Mouse (Mus musculus) midbrain, embryonic 13.5 days (tissue): ENCODE data around the gene Rtp4. TPM values are rescaled to one million over a fixed set of nuclear protein-coding genes. Genes with fewer than 3 reads are reported as not detected.

ENCODE experiments used
- ATAC-seq: fragments of 200-750 bp; cut with Nextera tagmentation; 2 replicates; pipeline ENCODE4 v1.8.0; 2017; ENCODE audit warnings: mild to moderate bottlenecking, moderate TSS enrichment, moderate library complexity
- H3K27ac ChIP-seq: fragments of 300-500 bp; sonication (generic); 2 replicates; pipeline ENCODE4 v1.5.1; 2015; ENCODE audit warnings: inconsistent platforms, mild to moderate bottlenecking, moderate library complexity
- H3K27me3 ChIP-seq: fragments of 300-500 bp; sonication (generic); 2 replicates; pipeline ENCODE4 v1.6.1; 2015; ENCODE audit warnings: mild to moderate bottlenecking, inconsistent platforms
- H3K36me3 ChIP-seq: fragments of 300-500 bp; sonication (generic); 2 replicates; pipeline ENCODE4 v1.6.1; 2015; ENCODE audit warnings: mild to moderate bottlenecking, inconsistent platforms
- H3K4me1 ChIP-seq: fragments of 300-500 bp; sonication (generic); replicated peaks from 2 replicates; pipeline ENCODE4 v1.6.1; 2015; ENCODE audit warnings: inconsistent platforms
- H3K4me2 ChIP-seq: fragments of 300-500 bp; sonication (generic); replicated peaks from 2 replicates; pipeline ENCODE4 v1.6.1; 2015; ENCODE audit warnings: moderate library complexity, mild to moderate bottlenecking, inconsistent platforms
- H3K4me3 ChIP-seq: fragments of 300-500 bp; sonication (generic); replicated peaks from 2 replicates; pipeline ENCODE4 v1.5.1; 2015; ENCODE audit warnings: mild to moderate bottlenecking, inconsistent platforms
- H3K9ac ChIP-seq: fragments of 300-500 bp; sonication (generic); replicated peaks from 2 replicates; pipeline ENCODE4 v1.6.1; 2015; ENCODE audit warnings: mild to moderate bottlenecking, inconsistent platforms
- H3K9me3 ChIP-seq: fragments of 300-500 bp; sonication (generic); 2 replicates; pipeline ENCODE4 v1.6.1; 2016; ENCODE audit warnings: mild to moderate bottlenecking, inconsistent platforms
- WGBS: fragments of 180-500 bp; shearing (Covaris S2); methylation state at CpG from one replicate; pipeline ENCODE4 v1.1.7; 2015; 5-methylcytosine and 5-hydroxymethylcytosine counted together
- polyA plus RNA-seq: library from polyadenylated mRNA; unstranded; fragments of >200 nt; fragmentation: Nextera tagmentation; extraction: Ambion mirVana; gene quantifications from 2 replicates; pipeline ENCODE4 v1.2.1, GENCODE M21; 2015

Gene Rtp4
- 2.0 and 3.4 TPM in 2 replicates for polyA plus RNA-seq

- Histone ChIP-seq H3K9ac (peak within 1 kb of the TSS; percentile 79), H3K27me3 (no peaks in the 10 kb centered on the region), H3K9me3 (no peaks in the 10 kb centered on the region), H3K36me3 (no peaks in the 10 kb centered on the region), H3K27ac (peak within 1 kb of the TSS; percentile 92), H3K4me2 (peak within 1 kb of the TSS; percentile 70), H3K4me3 (peak within 1 kb of the TSS; percentile 53), H3K4me1 (peaks cover 79% of the 10 kb centered on the region)
- WGBS: under 1% methylated on average over 12 of the region's 12 CpGs
- peak; percentile 89 for ATAC-seq
Measured at GRCm38 (mm10) chr16:23520235-23520871, at the start of gene Rtp4, which contains the start of gene Masp1. Gene Rtp4, plus strand, starts transcription at chr16:23520291. Gene Masp1, minus strand, starts transcription at chr16:23520815.

GRCm38 (mm10) chr16:23471551-23471950, 48.5 kb upstream of the Rtp4 start:
- Histone ChIP-seq H3K27ac (no peak overlapping the region), H3K27me3 (no peaks in the 10 kb centered on the region), H3K9ac (no peak overlapping the region), H3K4me2 (no peak overlapping the region), H3K4me1 (no peaks in the 10 kb centered on the region), H3K9me3 (no peaks in the 10 kb centered on the region), H3K36me3 (peaks cover 48% of the 10 kb centered on the region), H3K4me3 (no peak overlapping the region)
- WGBS: 98% methylated on average over 6 of the region's 6 CpGs
- no peak for ATAC-seq

GRCm38 (mm10) chr16:23472046-23472445, 48.0 kb upstream of the Rtp4 start:
- H3K4me1 ChIP-seq: no peaks in the 10 kb centered on the region
- no peak overlapping the region for H3K4me3 ChIP-seq
- H3K9ac ChIP-seq: no peak overlapping the region
- H3K4me2 ChIP-seq: no peak overlapping the region
- no peaks in the 10 kb centered on the region for H3K9me3 ChIP-seq
- peaks cover 48% of the 10 kb centered on the region for H3K36me3 ChIP-seq
- H3K27ac ChIP-seq: no peak overlapping the region
- ATAC-seq: no peak
- 82% methylated on average over 3 of the region's 3 CpGs for WGBS
- H3K27me3 ChIP-seq: no peaks in the 10 kb centered on the region

- Histone ChIP-seq H3K9ac (no peak overlapping the region), H3K4me3 (no peak overlapping the region), H3K4me2 (no peak overlapping the region), H3K36me3 (peaks cover 31% of the 10 kb centered on the region), H3K9me3 (no peaks in the 10 kb centered on the region), H3K27ac (no peak overlapping the region), H3K4me1 (no peaks in the 10 kb centered on the region), H3K27me3 (no peaks in the 10 kb centered on the region)
- ATAC-seq: no peak
- WGBS: 94% methylated on average over 4 of the region's 4 CpGs
Measured at GRCm38 (mm10) chr16:23475651-23476050, 44.4 kb upstream of the Rtp4 start.

- H3K4me2 ChIP-seq: no peak overlapping the region
- no peak overlapping the region for H3K9ac ChIP-seq
Measured at GRCm38 (mm10) chr16:23476598-23476997, 43.5 kb upstream of the Rtp4 start.

GRCm38 (mm10) chr16:23479872-23480603, 40.1 kb upstream of the Rtp4 start:
- Histone ChIP-seq H3K4me2 (no peak overlapping the region), H3K9me3 (no peaks in the 10 kb centered on the region), H3K9ac (no peak overlapping the region), H3K27ac (no peak overlapping the region), H3K4me3 (no peak overlapping the region), H3K27me3 (no peaks in the 10 kb centered on the region), H3K4me1 (0 out of 2 replicates have a peak, but pooled peaks cover 3% of the 10 kb centered on the region), H3K36me3 (peaks cover 32% of the 10 kb centered on the region)
- WGBS: 66% methylated on average over 7 of the region's 7 CpGs
- no peak for ATAC-seq

More at GRCm38 (mm10) chr16:23476598-23476997, 43.5 kb upstream of the Rtp4 start:
- Histone ChIP-seq H3K4me1 (no peaks in the 10 kb centered on the region), H3K27me3 (no peaks in the 10 kb centered on the region), H3K27ac (no peak overlapping the region), H3K9me3 (no peaks in the 10 kb centered on the region), H3K36me3 (peaks cover 32% of the 10 kb centered on the region), H3K4me3 (no peak overlapping the region)
- no peak for ATAC-seq

- Histone ChIP-seq H3K9ac (no peak overlapping the region), H3K36me3 (peaks cover 48% of the 10 kb centered on the region), H3K27me3 (no peaks in the 10 kb centered on the region), H3K4me1 (0 out of 2 replicates have a peak, but pooled peaks cover 3% of the 10 kb centered on the region), H3K4me2 (no peak overlapping the region), H3K27ac (no peak overlapping the region), H3K4me3 (no peak overlapping the region), H3K9me3 (no peaks in the 10 kb centered on the region)
- ATAC-seq: no peak
- WGBS: 16% methylated on average over 3 of the region's 3 CpGs
Measured at GRCm38 (mm10) chr16:23482218-23482617, 37.9 kb upstream of the Rtp4 start.

GRCm38 (mm10) chr16:23482846-23483245, 37.2 kb upstream of the Rtp4 start:
- Histone ChIP-seq H3K9ac (no peak overlapping the region), H3K27ac (no peak overlapping the region), H3K4me3 (no peak overlapping the region), H3K4me1 (0 out of 2 replicates have a peak, but pooled peaks cover 3% of the 10 kb centered on the region), H3K9me3 (no peaks in the 10 kb centered on the region), H3K27me3 (no peaks in the 10 kb centered on the region), H3K4me2 (no peak overlapping the region), H3K36me3 (peaks cover 54% of the 10 kb centered on the region)
- no peak for ATAC-seq
- WGBS: 93% methylated on average over 12 of the region's 12 CpGs

GRCm38 (mm10) chr16:23483292-23483691, 36.8 kb upstream of the Rtp4 start:
- Histone ChIP-seq H3K27ac (no peak overlapping the region), H3K4me2 (no peak overlapping the region), H3K27me3 (no peaks in the 10 kb centered on the region), H3K9ac (no peak overlapping the region), H3K4me1 (0 out of 2 replicates have a peak, but pooled peaks cover 3% of the 10 kb centered on the region), H3K36me3 (peaks cover 58% of the 10 kb centered on the region), H3K9me3 (no peaks in the 10 kb centered on the region), H3K4me3 (no peak overlapping the region)
- WGBS: 92% methylated on average over 10 of the region's 10 CpGs
- no peak for ATAC-seq

GRCm38 (mm10) chr16:23492783-23493182, 27.3 kb upstream of the Rtp4 start:
- H3K36me3 ChIP-seq: peaks cover 52% of the 10 kb centered on the region
- WGBS: 86% methylated on average over 4 of the region's 4 CpGs

GRCm38 (mm10) chr16:23496245-23496924, 23.7 kb upstream of the Rtp4 start:
- no peaks in the 10 kb centered on the region for H3K9me3 ChIP-seq

More at GRCm38 (mm10) chr16:23492783-23493182, 27.3 kb upstream of the Rtp4 start:
- Histone ChIP-seq H3K9me3 (no peaks in the 10 kb centered on the region), H3K9ac (no peak overlapping the region), H3K27me3 (no peaks in the 10 kb centered on the region), H3K27ac (no peak overlapping the region), H3K4me3 (no peak overlapping the region), H3K4me2 (no peak overlapping the region), H3K4me1 (peaks cover 9% of the 10 kb centered on the region; the same call in 1 of the 2 replicates)
- ATAC-seq: no peak

GRCm38 (mm10) chr16:23497440-23497839, 22.7 kb upstream of the Rtp4 start:
- H3K9me3 ChIP-seq: no peaks in the 10 kb centered on the region
- H3K9ac ChIP-seq: no peak overlapping the region
- H3K4me3 ChIP-seq: no peak overlapping the region
- no peak overlapping the region for H3K4me2 ChIP-seq
- ATAC-seq: no peak
- H3K36me3 ChIP-seq: peaks cover 26% of the 10 kb centered on the region
- no peak overlapping the region for H3K27ac ChIP-seq
- 16% methylated on average over 3 of the region's 3 CpGs for WGBS
- no peaks in the 10 kb centered on the region for H3K27me3 ChIP-seq
- H3K4me1 ChIP-seq: peaks cover 19% of the 10 kb centered on the region

More at GRCm38 (mm10) chr16:23496245-23496924, 23.7 kb upstream of the Rtp4 start:
- no peak for ATAC-seq
- 70% methylated on average over 8 of the region's 8 CpGs for WGBS
- Histone ChIP-seq H3K4me3 (no peak overlapping the region), H3K27me3 (no peaks in the 10 kb centered on the region), H3K4me2 (no peak overlapping the region), H3K9ac (no peak overlapping the region), H3K27ac (no peak overlapping the region), H3K36me3 (peaks cover 35% of the 10 kb centered on the region), H3K4me1 (peaks cover 19% of the 10 kb centered on the region)
